Mouse (Mus musculus): ENCODE results near the gene Zranb2. TPM values are rescaled to one million over a fixed set of nuclear protein-coding genes. Genes with fewer than 3 reads are reported as not detected.

Zranb2 gene
- 10 to 100 TPM; 74.3 to 75.8 TPM for total RNA-seq (2023)

GRCm38 (mm10) chr3:157533964-157534785, at the start of gene Zranb2:
Gene Zranb2, plus strand, starts transcription at chr3:157534160.

DNA sequence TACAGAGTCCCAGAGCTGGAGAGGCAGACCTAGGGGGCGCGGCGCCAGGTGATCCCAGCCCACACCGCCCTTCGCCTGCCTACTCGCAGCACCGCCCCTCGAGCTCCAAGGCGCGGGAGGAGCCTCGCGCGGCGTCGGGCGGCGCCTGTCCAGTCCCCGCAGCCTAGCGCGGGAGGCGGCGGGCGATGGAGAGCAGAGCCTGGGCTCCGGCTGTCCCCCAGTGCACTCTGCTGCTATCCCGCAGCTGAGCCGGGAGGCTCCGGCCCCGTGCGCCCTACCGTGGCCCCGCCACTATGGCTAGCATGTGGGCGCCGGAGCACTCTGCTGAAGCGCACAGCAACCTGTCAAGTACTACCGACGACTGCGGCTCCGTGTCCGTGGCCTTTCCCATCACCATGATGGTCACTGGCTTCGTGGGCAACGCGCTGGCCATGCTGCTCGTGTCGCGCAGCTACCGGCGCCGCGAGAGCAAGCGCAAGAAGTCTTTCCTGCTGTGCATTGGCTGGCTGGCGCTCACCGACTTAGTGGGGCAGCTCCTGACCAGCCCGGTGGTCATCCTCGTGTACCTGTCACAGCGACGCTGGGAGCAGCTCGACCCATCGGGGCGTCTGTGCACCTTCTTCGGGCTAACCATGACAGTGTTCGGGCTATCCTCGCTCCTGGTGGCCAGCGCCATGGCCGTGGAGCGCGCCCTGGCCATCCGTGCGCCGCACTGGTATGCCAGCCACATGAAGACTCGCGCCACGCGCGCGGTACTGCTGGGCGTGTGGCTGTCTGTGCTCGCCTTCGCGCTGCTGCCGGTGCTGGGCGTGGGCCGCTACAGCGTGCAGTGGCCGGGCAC, 33.0 kb downstream of the Zranb2 start, which contains the start of gene Ptger3:
Gene Ptger3, plus strand, starts transcription at position 168 of the 841 bp plus-strand sequence.

Other genes starting within 250 kb of the Zranb2 start
- gene Ptger3, start 32.7 kb downstream of the Zranb2 start, total RNA-seq (2023): not detected

All from B cell, adult 67 days (primary cell).